Mouse (Mus musculus) MEL (cell line): ENCODE measurements around the gene Igfbp2. TPM values are rescaled to one million over a fixed set of nuclear protein-coding genes. Genes with fewer than 3 reads are reported as not detected.

Experiments used
- DNase-seq: peaks from one replicate; pipeline ENCODE4 v3.0.0; 2011; ENCODE audit warnings: low read depth, low spot score
- H3K27ac ChIP-seq: 2 replicates; pipeline ENCODE4 v1.5.1; 2012; ENCODE audit warnings: low read depth, mild to moderate bottlenecking, control low read depth, low read length, moderate library complexity; ENCODE audit not compliant: control insufficient read depth
- H3K27me3 ChIP-seq, 2 experiments: fragments of 150-350 bp in 1 of 2; sonication (generic) in 1 of 2; 2 replicates each; pipeline ENCODE4 v1.6.1; 2012; ENCODE audit warnings: low read length in 2 of 2, mild to moderate bottlenecking in 2 of 2, improper control_type of control experiment in 1 of 2, moderate library complexity in 1 of 2; ENCODE audit not compliant: insufficient read depth in 2 of 2, control insufficient read depth in 1 of 2
- H3K36me3 ChIP-seq, 2 experiments: 2 replicates each; pipeline ENCODE4 v1.6.1; 2012 to 2014; ENCODE audit warnings: low read length in 2 of 2, improper control_type of control experiment in 1 of 2, inconsistent platforms in 1 of 2, mild to moderate bottlenecking in 1 of 2; ENCODE audit not compliant: insufficient read depth in 2 of 2, control insufficient read depth in 1 of 2
- H3K4me1 ChIP-seq, 2 experiments: fragments of 150-350 bp in 1 of 2; sonication (generic) in 1 of 2; 2 replicates each; pipeline ENCODE4 v1.6.1; 2012; ENCODE audit warnings: low read length in 2 of 2, improper control_type of control experiment in 1 of 2, mild to moderate bottlenecking in 1 of 2; ENCODE audit not compliant: insufficient read depth in 2 of 2, control insufficient read depth in 1 of 2
- H3K4me3 ChIP-seq, 2 experiments: fragments of 150-350 bp in 1 of 2; sonication (generic) in 1 of 2; 2 replicates each; pipeline ENCODE4 v1.5.1; 2012; ENCODE audit warnings: low read depth in 2 of 2, low read length in 2 of 2, mild to moderate bottlenecking in 2 of 2, moderate library complexity in 2 of 2, control low read depth in 1 of 2, improper control_type of control experiment in 1 of 2; ENCODE audit not compliant: control insufficient read depth in 1 of 2, insufficient read depth in 1 of 2
- H3K79me2 ChIP-seq: 2 replicates; pipeline ENCODE4 v1.6.1; 2012; ENCODE audit warnings: mild to moderate bottlenecking, low read length, moderate library complexity; ENCODE audit not compliant: control insufficient read depth, poor library complexity, insufficient read depth
- H3K9ac ChIP-seq: 2 replicates; pipeline ENCODE4 v1.6.1; 2012; ENCODE audit warnings: low read depth, mild to moderate bottlenecking, control low read depth, low read length, moderate library complexity; ENCODE audit not compliant: control insufficient read depth, poor library complexity, severe bottlenecking
- H3K9me3 ChIP-seq: fragments of 150-350 bp; sonication (generic); replicated peaks from 2 replicates; pipeline ENCODE4 v1.6.1; 2012; ENCODE audit warnings: mild to moderate bottlenecking, low read length, improper control_type of control experiment, moderate library complexity; ENCODE audit not compliant: insufficient read depth
- BHLHE40 ChIP-seq: IDR thresholded peaks from 2 replicates; pipeline ENCODE4 v1.6.1; 2012; ENCODE audit warnings: low read depth, mild to moderate bottlenecking, inconsistent platforms, low read length, improper control_type of control experiment, borderline replicate concordance
- CHD2 ChIP-seq: IDR thresholded peaks from 2 replicates; pipeline ENCODE4 v1.6.1; 2011; ENCODE audit warnings: low read length, improper control_type of control experiment
- CTCF ChIP-seq, 3 experiments: IDR thresholded peaks in 2 of 3; conservative IDR thresholded peaks in 1 of 3; 2 replicates each; pipeline ENCODE4 v1.5.1; 2011 to 2012; ENCODE audit warnings: low read length in 3 of 3, low read depth in 2 of 3, mild to moderate bottlenecking in 2 of 3, improper control_type of control experiment in 1 of 3, inconsistent platforms in 1 of 3, mixed read lengths in 1 of 3, moderate library complexity in 1 of 3; ENCODE audit not compliant: control insufficient read depth in 1 of 3, insufficient read depth in 1 of 3, poor library complexity in 1 of 3, severe bottlenecking in 1 of 3
- EP300 ChIP-seq, 2 experiments: IDR thresholded peaks; 2 replicates each; pipeline ENCODE4 v1.6.1; 2011; ENCODE audit warnings: improper control_type of control experiment in 2 of 2, low read length in 2 of 2, low read depth in 1 of 2, mild to moderate bottlenecking in 1 of 2
- ETS1 ChIP-seq: IDR thresholded peaks from 2 replicates; pipeline ENCODE4 v1.6.1; 2012; ENCODE audit warnings: low read depth, mild to moderate bottlenecking, inconsistent platforms, low read length, improper control_type of control experiment, moderate library complexity
- GATA1 ChIP-seq: IDR thresholded peaks from 2 replicates; pipeline ENCODE4 v1.6.1; 2011; ENCODE audit warnings: low read depth, low read length, improper control_type of control experiment
- HCFC1 ChIP-seq: IDR thresholded peaks from 2 replicates; pipeline ENCODE4 v1.6.1; 2012; ENCODE audit warnings: low read depth, mild to moderate bottlenecking, inconsistent platforms, low read length, improper control_type of control experiment, moderate library complexity
- JUND ChIP-seq: IDR thresholded peaks from 2 replicates; pipeline ENCODE4 v1.6.1; 2011; ENCODE audit warnings: low read depth, mild to moderate bottlenecking, improper control_type of control experiment, low read length
- KAT2A ChIP-seq: conservative IDR thresholded peaks from 2 replicates; pipeline ENCODE4 v1.6.1; 2012; ENCODE audit warnings: low read depth, low read length, improper control_type of control experiment, inconsistent platforms
- MEF2A ChIP-seq: IDR thresholded peaks from 2 replicates; pipeline ENCODE4 v1.6.1; 2014; ENCODE audit warnings: low read depth, mild to moderate bottlenecking, inconsistent platforms, low read length, improper control_type of control experiment; ENCODE audit not compliant: poor library complexity, insufficient replicate concordance, severe bottlenecking; ENCODE audit errors: extremely low read depth
- MYB ChIP-seq: IDR thresholded peaks from 2 replicates; pipeline ENCODE4 v1.6.1; 2011; ENCODE audit warnings: mild to moderate bottlenecking, low read depth, low read length, improper control_type of control experiment
- NELFE ChIP-seq: IDR thresholded peaks from 2 replicates; pipeline ENCODE4 v1.6.1; 2011; ENCODE audit warnings: low read depth, low read length, improper control_type of control experiment
- POLR2A ChIP-seq, 2 experiments: IDR thresholded peaks; 2 replicates each; pipeline ENCODE4 v1.6.1; 2011 to 2012; ENCODE audit warnings: low read length in 2 of 2, mild to moderate bottlenecking in 2 of 2, control low read depth in 1 of 2, improper control_type of control experiment in 1 of 2, low read depth in 1 of 2, moderate library complexity in 1 of 2; ENCODE audit not compliant: control insufficient read depth in 1 of 2, insufficient read depth in 1 of 2, poor library complexity in 1 of 2
- POLR2AphosphoS5 ChIP-seq: IDR thresholded peaks from 2 replicates; pipeline ENCODE4 v1.6.1; 2012; ENCODE audit warnings: low read depth, borderline replicate concordance, mild to moderate bottlenecking, inconsistent platforms, low read length, moderate library complexity, mixed read lengths
- RAD21 ChIP-seq: IDR thresholded peaks from 2 replicates; pipeline ENCODE4 v1.6.1; 2011; ENCODE audit warnings: mild to moderate bottlenecking, low read depth, low read length, improper control_type of control experiment
- SIN3A ChIP-seq: IDR thresholded peaks from 2 replicates; pipeline ENCODE4 v1.6.1; 2012; ENCODE audit warnings: low read length, improper control_type of control experiment, inconsistent platforms
- SMC3 ChIP-seq: IDR thresholded peaks from 2 replicates; pipeline ENCODE4 v1.6.1; 2011; ENCODE audit warnings: low read depth, low read length, improper control_type of control experiment
- TCF12 ChIP-seq: IDR thresholded peaks from 2 replicates; pipeline ENCODE4 v1.6.1; 2014; ENCODE audit warnings: low read depth, mild to moderate bottlenecking, inconsistent platforms, low read length, improper control_type of control experiment, moderate library complexity
- UBTF ChIP-seq: IDR thresholded peaks from 2 replicates; pipeline ENCODE4 v1.6.1; 2012; ENCODE audit warnings: low read depth, mild to moderate bottlenecking, inconsistent platforms, low read length, improper control_type of control experiment, moderate library complexity, borderline replicate concordance; ENCODE audit not compliant: insufficient read depth
- USF2 ChIP-seq, 2 experiments: IDR thresholded peaks; 2 replicates each; pipeline ENCODE4 v1.6.1; 2011 to 2012; ENCODE audit warnings: improper control_type of control experiment in 2 of 2, low read length in 2 of 2, borderline replicate concordance in 1 of 2, inconsistent platforms in 1 of 2, low read depth in 1 of 2, mild to moderate bottlenecking in 1 of 2; ENCODE audit not compliant: insufficient read depth in 1 of 2
- ZNF384 ChIP-seq: IDR thresholded peaks from 2 replicates; pipeline ENCODE4 v1.6.1; 2012; ENCODE audit warnings: low read depth, mild to moderate bottlenecking, inconsistent platforms, low read length, improper control_type of control experiment
- polyA plus RNA-seq, 2 experiments: library from polyadenylated mRNA; stranded (reverse) in 1 of 2; unstranded in 1 of 2; fragments of >175 nt in 1 of 2; fragments of >200 nt in 1 of 2; gene quantifications; 2 replicates each; pipeline versions ENCODE4 v1.2.1 to v1.2.4; 2012; ENCODE audit warnings: low replicate concordance in 2 of 2, low read depth in 1 of 2; ENCODE audit not compliant: insufficient read length in 2 of 2, insufficient read depth in 1 of 2, missing spikeins in 1 of 2
- total RNA-seq: library from RNA; depleted of rRNA; stranded (reverse); fragments of 300-350 nt; gene quantifications from 2 replicates; pipeline ENCODE4 v1.2.3, GENCODE M21; 2012

Igfbp2 gene
- total and polyA plus RNA-seq, 3 experiments = not detected

DNA sequence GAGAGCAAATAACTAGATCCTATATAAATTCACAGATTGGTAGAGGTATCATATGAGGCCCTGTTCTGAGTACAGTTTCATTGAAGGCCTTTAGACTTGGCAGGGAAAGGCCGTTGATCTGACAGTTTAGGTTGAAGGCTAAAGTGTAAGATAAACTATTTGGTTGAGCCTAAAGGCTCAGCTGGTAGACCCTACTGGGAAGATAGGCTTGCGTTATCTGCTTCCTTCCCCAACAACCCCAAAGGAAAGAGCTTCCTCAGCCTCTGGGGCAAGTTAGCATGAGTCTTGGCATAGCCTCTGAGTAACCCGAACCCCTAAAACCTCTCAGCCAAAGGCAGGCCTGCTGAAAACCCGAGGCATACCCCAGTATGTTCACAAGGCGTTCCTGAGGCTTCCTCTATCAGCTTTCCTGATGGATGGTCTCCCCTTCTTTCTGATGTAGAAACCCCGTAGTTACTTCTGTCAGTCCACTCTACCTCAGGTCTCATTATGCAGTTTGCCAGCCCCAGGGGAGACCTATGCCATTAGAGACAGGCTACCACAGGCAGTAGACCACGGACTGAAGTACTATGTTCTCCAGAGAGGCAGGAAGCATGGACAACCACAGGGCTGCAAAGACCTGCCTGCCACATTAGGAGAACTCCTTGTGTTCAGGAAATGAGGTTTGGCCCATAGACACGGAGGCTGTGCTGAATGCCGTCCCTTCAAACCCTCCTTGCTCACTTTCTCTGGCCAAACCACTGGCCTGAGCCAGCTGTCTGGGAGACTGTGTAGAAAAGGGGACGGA is 44.3 kb downstream of the Igfbp2 start:
- Histone ChIP-seq H3K27me3 (no peaks in the 10 kb centered on the region), H3K4me1 (peaks cover 16 to 19% of the 10 kb centered on the region in 2 experiments), H3K4me3 (no peak overlapping the region), H3K79me2 (no peaks in the 10 kb centered on the region), H3K27ac (peak overlapping the region; percentile 67), H3K9ac (no peak overlapping the region), H3K9me3 (no peaks in the 10 kb centered on the region), H3K36me3 (peaks cover 0 to 18% of the 10 kb centered on the region in 2 experiments; a peak in 2 of 4 replicates)
- peak; percentile 59 for DNase-seq
- TF ChIP-seq UBTF (no peak), NELFE (no peak), SIN3A (peak; percentile 65), POLR2A (IDR thresholded peaks at IDR 0.05; ENCODE audit: control insufficient read depth in 1 of 2, insufficient read depth in 1 of 2, low read depth in 1 of 2, low read length in 2 of 2, poor library complexity in 1 of 2) (no peak), MYB (peak; percentile 96), TCF12 (peak; percentile 68), HCFC1 (peak; percentile 54; the same call in 1 of the 2 replicates), JUND (no peak), EP300 (IDR thresholded peaks at IDR 0.05; ENCODE audit: low read depth in 1 of 2, low read length in 2 of 2) (peak; percentile 88 to 92), ETS1 (peak; percentile 92), POLR2AphosphoS5 (no peak), SMC3 (no peak), BHLHE40 (no peak), RAD21 (no peak), KAT2A (no peak), MEF2A (peak; percentile 35; the same call in 1 of the 2 replicates), CTCF (IDR thresholded peaks at IDR 0.05 in 2 of 3, conservative IDR thresholded peaks at IDR 0.05 in 1 of 3; ENCODE audit: control insufficient read depth in 1 of 3, insufficient read depth in 1 of 3, low read depth in 2 of 3, low read length in 3 of 3, poor library complexity in 1 of 3, severe bottlenecking in 1 of 3) (no peak), ZNF384 (no peak), USF2 (IDR thresholded peaks at IDR 0.05; ENCODE audit: borderline replicate concordance in 1 of 2, insufficient read depth in 1 of 2, low read depth in 1 of 2, low read length in 2 of 2) (no peak), GATA1 (peak; percentile 87), CHD2 (no peak)
